Mouse (Mus musculus): ENCODE measurements around the gene Rps6kb2.

DNA sequence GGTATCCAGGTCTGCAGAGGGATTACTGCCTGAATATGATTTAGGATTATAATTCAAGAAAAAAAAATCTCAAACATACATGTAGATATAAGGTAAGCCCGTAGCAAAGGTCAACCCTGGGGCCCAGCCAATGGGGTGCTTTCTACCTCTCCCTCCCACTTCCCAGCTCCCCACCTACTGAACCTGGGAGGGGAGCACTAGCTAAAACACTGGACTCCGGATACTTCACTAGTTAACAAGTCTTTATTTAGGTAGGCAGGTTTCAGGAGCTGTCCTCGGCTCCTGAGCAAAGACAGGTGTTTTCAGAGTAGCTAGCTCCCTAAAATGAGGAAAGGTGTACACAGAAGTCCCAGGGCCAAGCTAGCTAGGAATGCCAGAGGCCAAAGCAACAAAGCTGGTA is 946 bp upstream of the Rps6kb2 start:
- TF ChIP-seq CTCF (IDR thresholded peaks at IDR 0.05; ENCODE audit: low read depth) (no peak), EP300 (IDR thresholded peaks at IDR 0.05; ENCODE audit: low read depth) (no peak)
